Mouse (Mus musculus) forebrain, embryonic 16.5 days (tissue): ENCODE data around the gene 1600014C23Rik. TPM values are rescaled to one million over a fixed set of nuclear protein-coding genes. Genes with fewer than 3 reads are reported as not detected.

ENCODE experiments used
- ATAC-seq: fragments of 200-750 bp; cut with Nextera tagmentation; 2 replicates; pipeline ENCODE4 v1.8.0; 2017; ENCODE audit warnings: mild to moderate bottlenecking, moderate library complexity
- H3K27ac ChIP-seq: fragments of 300-500 bp; sonication (generic); 2 replicates; pipeline ENCODE4 v1.5.1; 2014; ENCODE audit warnings: low read length, control low read depth
- H3K27me3 ChIP-seq: fragments of 300-500 bp; sonication (generic); replicated peaks from 2 replicates; pipeline ENCODE4 v1.6.1; 2014; ENCODE audit warnings: low read length; ENCODE audit not compliant: control insufficient read depth, insufficient read depth
- H3K36me3 ChIP-seq: fragments of 300-500 bp; sonication (generic); 2 replicates; pipeline ENCODE4 v1.6.1; 2014; ENCODE audit not compliant: control insufficient read depth, insufficient read depth
- H3K4me1 ChIP-seq: fragments of 300-500 bp; sonication (generic); replicated peaks from 2 replicates; pipeline ENCODE4 v1.6.1; 2014; ENCODE audit warnings: low read length; ENCODE audit not compliant: control insufficient read depth, insufficient read depth
- H3K4me2 ChIP-seq: fragments of 300-500 bp; sonication (generic); 2 replicates; pipeline ENCODE4 v1.6.1; 2014; ENCODE audit warnings: mild to moderate bottlenecking, low read length, control low read depth
- H3K4me3 ChIP-seq: fragments of 300-500 bp; sonication (generic); replicated peaks from 2 replicates; pipeline ENCODE4 v1.5.1; 2014; ENCODE audit warnings: mild to moderate bottlenecking, low read length, control low read depth
- H3K9ac ChIP-seq: fragments of 300-500 bp; sonication (generic); replicated peaks from 2 replicates; pipeline ENCODE4 v1.6.1; 2014; ENCODE audit warnings: low read depth, low read length, control low read depth
- H3K9me3 ChIP-seq: fragments of 300-500 bp; sonication (generic); 2 replicates; pipeline ENCODE4 v1.6.1; 2016; ENCODE audit warnings: low read length; ENCODE audit not compliant: control insufficient read depth
- WGBS: fragments of 180-500 bp; shearing (Covaris S2); extraction: QIAGEN DNeasy Blood & Tissue Kit; methylation state at CpG from one replicate; pipeline ENCODE4 v1.1.7; 2014; 5-methylcytosine and 5-hydroxymethylcytosine counted together
- polyA plus RNA-seq: library from polyadenylated mRNA; unstranded; fragments of >200 nt; fragmentation: Nextera tagmentation; extraction: Ambion mirVana; gene quantifications from 2 replicates; pipeline ENCODE4 v1.2.1, GENCODE M21; 2015

Gene 1600014C23Rik
- polyA plus RNA-seq, 1 experiment from 2014 or later: 0.46 TPM

DNA sequence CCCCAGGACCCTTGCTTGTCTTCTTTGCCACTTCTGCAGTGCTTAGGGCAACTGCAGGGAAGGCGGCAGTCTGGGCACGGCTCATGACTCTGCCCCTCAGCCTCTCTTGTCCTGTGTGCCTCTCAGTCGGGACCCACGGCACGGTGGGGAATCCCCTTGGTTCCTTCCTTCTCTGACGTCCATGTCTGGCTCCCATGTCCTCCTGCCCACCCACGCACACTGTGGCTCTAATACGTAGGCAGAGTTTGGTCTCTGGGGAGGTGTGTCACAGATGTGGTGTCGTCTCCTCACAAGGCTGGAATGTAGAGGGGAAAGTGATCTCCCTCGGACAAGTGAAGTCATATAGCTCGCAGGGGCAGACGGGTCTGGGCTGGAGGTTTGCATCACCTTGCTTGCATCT lies 13.1 kb upstream of the 1600014C23Rik start:
- Histone ChIP-seq H3K4me1 (no peaks in the 10 kb centered on the region), H3K27ac (no peak overlapping the region), H3K9ac (no peak overlapping the region), H3K36me3 (no peaks in the 10 kb centered on the region), H3K9me3 (no peaks in the 10 kb centered on the region), H3K27me3 (no peaks in the 10 kb centered on the region), H3K4me3 (no peak overlapping the region), H3K4me2 (no peak overlapping the region)
- 73% methylated on average over 12 of the region's 12 CpGs for WGBS
- no peak for ATAC-seq

GRCm38 (mm10) chr17:45745629-45746028 lies 12.0 kb upstream of the 1600014C23Rik start:
- H3K9ac ChIP-seq: no peak overlapping the region

GRCm38 (mm10) chr17:45742371-45743147 lies 8.9 kb upstream of the 1600014C23Rik start:
- Histone ChIP-seq H3K27ac (no peak overlapping the region), H3K4me1 (no peaks in the 10 kb centered on the region), H3K9me3 (no peaks in the 10 kb centered on the region), H3K36me3 (no peaks in the 10 kb centered on the region), H3K4me3 (no peak overlapping the region), H3K9ac (no peak overlapping the region), H3K27me3 (no peaks in the 10 kb centered on the region), H3K4me2 (no peak overlapping the region)
- ATAC-seq: no peak
- 66% methylated on average over 13 of the region's 13 CpGs for WGBS

More at GRCm38 (mm10) chr17:45745629-45746028, 12.0 kb upstream of the 1600014C23Rik start:
- Histone ChIP-seq H3K4me2 (no peak overlapping the region), H3K9me3 (no peaks in the 10 kb centered on the region), H3K27me3 (no peaks in the 10 kb centered on the region), H3K4me3 (no peak overlapping the region), H3K27ac (no peak overlapping the region), H3K4me1 (no peaks in the 10 kb centered on the region), H3K36me3 (no peaks in the 10 kb centered on the region)
- WGBS: 98% methylated on average over 2 of the region's 2 CpGs
- no peak for ATAC-seq

- H3K4me2 ChIP-seq: peak overlapping the region; percentile 64
- H3K4me3 ChIP-seq: peak overlapping the region; percentile 56
- peak overlapping the region; percentile 85 for H3K27ac ChIP-seq
- H3K9ac ChIP-seq: peak overlapping the region; percentile 80
- H3K27me3 ChIP-seq: no peaks in the 10 kb centered on the region
- peaks cover 38% of the 10 kb centered on the region for H3K4me1 ChIP-seq
- 12% methylated on average over 10 of the region's 10 CpGs for WGBS
- no peaks in the 10 kb centered on the region for H3K9me3 ChIP-seq
- no peaks in the 10 kb centered on the region for H3K36me3 ChIP-seq
- ATAC-seq: peak; percentile 5; the same call in 1 of the 2 replicates
These were observed 3.5 kb upstream of the 1600014C23Rik start for GRCm38 (mm10) chr17:45737078-45737601.

DNA sequence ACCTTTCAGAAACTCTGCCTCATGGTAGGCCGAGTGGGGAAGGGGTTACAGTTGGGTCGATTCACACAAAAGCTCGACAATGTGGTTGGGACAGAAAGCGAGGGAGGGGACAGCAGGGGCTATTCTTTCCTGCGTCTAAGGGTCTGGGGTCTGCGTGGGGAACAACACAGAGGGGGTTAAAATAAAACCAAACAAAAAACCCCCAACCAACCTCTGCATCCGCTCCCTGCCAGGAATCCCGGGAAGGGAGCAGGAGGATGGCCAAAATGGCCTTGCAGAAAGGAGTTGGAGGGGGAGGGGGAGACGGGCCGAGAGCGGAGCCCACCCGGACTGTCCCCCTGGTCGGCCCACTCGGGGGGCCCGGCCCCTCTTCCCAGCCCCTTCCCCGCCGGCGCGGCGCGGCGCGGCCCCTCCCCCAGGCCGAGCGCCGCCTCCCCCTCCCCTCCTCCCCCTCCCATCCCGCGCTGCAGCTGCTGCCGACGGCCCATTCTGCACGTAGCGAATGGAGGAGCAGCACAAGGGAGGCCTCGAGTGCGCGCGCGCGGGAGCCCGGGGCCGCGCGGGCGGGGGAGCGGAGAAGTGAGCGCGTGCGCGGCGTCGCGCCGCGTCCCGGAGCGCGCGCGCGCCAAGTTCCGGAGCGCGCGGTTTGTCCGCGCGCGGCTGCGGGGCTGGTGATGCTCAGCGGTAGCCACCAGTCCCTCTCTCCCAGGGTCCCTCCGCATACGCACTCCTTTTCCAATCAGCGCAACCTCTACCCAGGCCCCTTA lies 2.9 kb upstream of the 1600014C23Rik start:
- Histone ChIP-seq H3K27ac (peak overlapping the region; percentile 85), H3K27me3 (0 out of 2 replicates have a peak, but pooled peaks cover 2% of the 10 kb centered on the region), H3K4me1 (peaks cover 38% of the 10 kb centered on the region), H3K4me3 (peak overlapping the region; percentile 56), H3K9me3 (no peaks in the 10 kb centered on the region), H3K9ac (peak overlapping the region; percentile 80), H3K4me2 (peak overlapping the region; percentile 64), H3K36me3 (no peaks in the 10 kb centered on the region)
- ATAC-seq: peak; percentile 58
- under 1% methylated on average over 37 of the region's 72 CpGs for WGBS

GRCm38 (mm10) chr17:45735382-45736310 lies 2.0 kb upstream of the 1600014C23Rik start:
- Histone ChIP-seq H3K4me2 (peak overlapping the region; percentile 64), H3K36me3 (no peaks in the 10 kb centered on the region), H3K27ac (peak overlapping the region; percentile 85), H3K9me3 (no peaks in the 10 kb centered on the region), H3K9ac (peak overlapping the region; percentile 80), H3K4me1 (peaks cover 38% of the 10 kb centered on the region), H3K4me3 (peak overlapping the region; percentile 56), H3K27me3 (0 out of 2 replicates have a peak, but pooled peaks cover 2% of the 10 kb centered on the region)
- 6% methylated on average over 10 of the region's 10 CpGs for WGBS
- ATAC-seq: peak; percentile 37

GRCm38 (mm10) chr17:45734881-45735280 lies 1.2 kb upstream of the 1600014C23Rik start:
- no peak for ATAC-seq
- Histone ChIP-seq H3K36me3 (no peaks in the 10 kb centered on the region), H3K4me1 (peaks cover 38% of the 10 kb centered on the region), H3K9ac (no peak overlapping the region), H3K4me3 (no peak overlapping the region), H3K9me3 (no peaks in the 10 kb centered on the region), H3K27me3 (0 out of 2 replicates have a peak, but pooled peaks cover 2% of the 10 kb centered on the region), H3K4me2 (no peak overlapping the region), H3K27ac (0 out of 2 replicates have a peak overlapping the region, but pooled peaks have one; percentile 10)
- 45% methylated on average over 4 of the region's 4 CpGs for WGBS

DNA sequence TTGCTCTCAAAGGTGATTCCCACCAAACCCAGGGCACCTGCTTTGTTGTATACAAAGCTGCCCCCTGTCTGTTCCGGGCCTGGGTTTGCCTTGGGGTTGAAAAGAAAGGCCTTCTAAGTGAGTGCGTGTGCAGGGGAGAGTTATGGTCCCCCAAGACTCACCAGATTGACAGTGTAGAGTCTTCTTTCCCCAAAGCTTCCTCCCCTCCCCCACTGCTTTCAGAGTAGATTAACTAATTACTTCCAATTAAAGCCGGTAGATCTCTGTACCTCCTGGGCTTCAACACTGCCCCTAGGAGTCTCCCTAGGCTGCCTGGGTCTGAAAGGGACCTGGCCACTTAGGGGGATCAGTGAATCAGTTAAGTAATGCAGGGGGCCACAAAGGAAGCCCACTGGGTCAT lies 689 bp upstream of the 1600014C23Rik start:
- peaks cover 38% of the 10 kb centered on the region for H3K4me1 ChIP-seq
- ATAC-seq: no peak
- peak overlapping the region; percentile 92 for H3K4me2 ChIP-seq
- H3K4me3 ChIP-seq: peak overlapping the region; percentile 42
- H3K27ac ChIP-seq: peak overlapping the region; percentile 68
- WGBS: 1% methylated on average over 3 of the region's 3 CpGs
- H3K9ac ChIP-seq: peak overlapping the region; percentile 65
- H3K9me3 ChIP-seq: no peaks in the 10 kb centered on the region
- no peaks in the 10 kb centered on the region for H3K36me3 ChIP-seq
- 0 out of 2 replicates have a peak, but pooled peaks cover 2% of the 10 kb centered on the region for H3K27me3 ChIP-seq
